Mouse (Mus musculus) left cerebral cortex, adult 2 months (tissue): ENCODE data around the gene Nrl. TPM values are rescaled to one million over a fixed set of nuclear protein-coding genes. Genes with fewer than 3 reads are reported as not detected.

Source experiments
- DNase-seq, 2 experiments: peaks; one replicate each; pipeline ENCODE4 v3.0.0; 2021 to 2022; ENCODE audit warnings: low spot score in 2 of 2, mixed read lengths in 1 of 2; ENCODE audit errors: extremely low spot score in 1 of 2
- H3K27ac ChIP-seq: fragments of 200-600 bp; 2 replicates; pipeline ENCODE4 v1.8.1; 2022
- H3K4me3 ChIP-seq: fragments of 200-600 bp; 2 replicates; pipeline ENCODE4 v1.8.1; 2022
- CTCF ChIP-seq: fragments of 200-600 bp; IDR thresholded peaks from 2 replicates; pipeline ENCODE4 v1.8.1; 2022; ENCODE audit warnings: antibody characterized with exemption, mild to moderate bottlenecking, moderate library complexity
- intact Hi-C: fragments of 180-260 bp; cut with DNase I; formaldehyde crosslinking; loops from one replicate; pipeline ENCODE4 v1.15.1; 2025
- total RNA-seq, 2 experiments: library from RNA; stranded (reverse); gene quantifications; 2 replicates each; pipeline ENCODE4 v1.2.3; 2021

The Nrl gene
- total RNA-seq, 2 experiments from 2014 or later, result 0.29 to 0.84 TPM

- no peak overlapping the region for H3K4me3 ChIP-seq
- no peak overlapping the region for H3K27ac ChIP-seq
- DNase-seq, result no peak
- intact Hi-C loops, result no loop called here
- TF ChIP-seq CTCF, result no peak
These were observed 47.0 kb downstream of the Nrl start for GRCm38 (mm10) chr14:55477829-55478228.

- Histone ChIP-seq H3K27ac (no peak overlapping the region), H3K4me3 (no peak overlapping the region)
- no peak for TF ChIP-seq CTCF
- intact Hi-C loops, result no loop called here
- no peak for DNase-seq
These were observed 47.4 kb downstream of the Nrl start for GRCm38 (mm10) chr14:55477421-55477820.

GRCm38 (mm10) chr14:55475654-55476053 lies 49.1 kb downstream of the Nrl start:
- no peak for TF ChIP-seq CTCF
- Histone ChIP-seq H3K27ac (no peak overlapping the region), H3K4me3 (no peak overlapping the region)
- DNase-seq, result no peak
- intact Hi-C loops, result no loop called here

- no peak for TF ChIP-seq CTCF
- Histone ChIP-seq H3K4me3 (no peak overlapping the region), H3K27ac (no peak overlapping the region)
- intact Hi-C loops, result no loop called here
- DNase-seq, result no peak
These were observed 54.0 kb downstream of the Nrl start for GRCm38 (mm10) chr14:55470806-55471205.

GRCm38 (mm10) chr14:55469821-55470220 lies 55.0 kb downstream of the Nrl start:
- intact Hi-C loops, result no loop called here
- no peak overlapping the region for H3K27ac ChIP-seq

GRCm38 (mm10) chr14:55469041-55469440 lies 55.7 kb downstream of the Nrl start:
- no peak overlapping the region for H3K4me3 ChIP-seq
- no peak for DNase-seq
- no peak for TF ChIP-seq CTCF
- intact Hi-C loops, result no loop called here
- no peak overlapping the region for H3K27ac ChIP-seq

More at GRCm38 (mm10) chr14:55469821-55470220, 55.0 kb downstream of the Nrl start:
- H3K4me3 ChIP-seq, result no peak overlapping the region
- DNase-seq, result no peak
- no peak for TF ChIP-seq CTCF

Other genes with a start within 250 kb of the Nrl start
- gene Dhrs4, start 46.2 kb downstream of the Nrl start, total RNA-seq, result 10 to 100 TPM; 16.8 to 20.4 TPM
- 10 to 100 TPM; 48.6 to 55.8 TPM for gene Carmil3, start 34.3 kb downstream of the Nrl start, total RNA-seq
- gene Cpne6, start 14.5 kb downstream of the Nrl start, total RNA-seq, result 100 to 1,000 TPM; 209 to 225 TPM
- gene Pck2, start 15.3 kb upstream of the Nrl start, total RNA-seq, result 10 to 100 TPM; 31.1 to 36.0 TPM
- 10 to 100 TPM; 76.8 to 80.8 TPM for gene Dcaf11, start 35.0 kb upstream of the Nrl start, total RNA-seq
- gene A730061H03Rik, start 35.4 kb upstream of the Nrl start, total RNA-seq, result 1 to 10 TPM in 1 of 2 experiments, under 1 TPM in 1; 0.86 to 1.8 TPM
- gene Fitm1, start 50.6 kb upstream of the Nrl start, total RNA-seq, result not detected
- gene Psme1, start 53.1 kb upstream of the Nrl start, total RNA-seq, result 10 to 100 TPM; 46.8 to 51.6 TPM
- gene Emc9, start 60.3 kb upstream of the Nrl start, total RNA-seq, result 10 to 100 TPM; 49.8 to 50.3 TPM
- gene Psme2, start 66.1 kb upstream of the Nrl start, total RNA-seq, result 10 to 100 TPM; 46.0 to 60.3 TPM
- 10 to 100 TPM; 40.9 to 43.4 TPM for gene Rnf31, start 66.7 kb upstream of the Nrl start, total RNA-seq
- 10 to 100 TPM; 13.0 to 16.4 TPM for gene Irf9, start 78.6 kb upstream of the Nrl start, total RNA-seq
- 1 to 10 TPM; 2.7 to 2.8 TPM for gene Rec8, start 93.1 kb upstream of the Nrl start, total RNA-seq
- gene Ipo4, start 111.0 kb upstream of the Nrl start, total RNA-seq, result 100 to 1,000 TPM; 118 to 130 TPM
- gene Gm49378, start 112.9 kb upstream of the Nrl start, total RNA-seq, result 1 to 10 TPM; 3.5 to 6.1 TPM
- gene Tm9sf1, start 118.8 kb upstream of the Nrl start, total RNA-seq, result 10 to 100 TPM; 37.8 to 41.0 TPM
- gene Tssk4, start 125.2 kb upstream of the Nrl start, total RNA-seq, result 1 to 10 TPM in 1 of 2 experiments, under 1 TPM in 1; 0.91 to 1.2 TPM
- gene Mdp1, start 135.5 kb upstream of the Nrl start, total RNA-seq, result 10 to 100 TPM; 40.6 to 41.6 TPM
- 10 to 100 TPM; 21.1 to 23.2 TPM for gene Gmpr2, start 147.0 kb upstream of the Nrl start, total RNA-seq
- gene Nedd8, start 147.1 kb upstream of the Nrl start, total RNA-seq, result 100 to 1,000 TPM; 294 to 309 TPM
- 10 to 100 TPM; 14.1 to 16.3 TPM for gene Tinf2, start 156.8 kb upstream of the Nrl start, total RNA-seq
- not detected for gene Tgm1, start 188.9 kb upstream of the Nrl start, total RNA-seq
- gene Rabggta, start 197.3 kb upstream of the Nrl start, total RNA-seq, result 10 to 100 TPM; 50.2 to 51.3 TPM
- 10 to 100 TPM; 76.5 to 88.8 TPM for gene Dhrs1, start 220.7 kb upstream of the Nrl start, total RNA-seq
- gene Nop9, start 220.7 kb upstream of the Nrl start, total RNA-seq, result 10 to 100 TPM in 1 of 2 experiments, 1 to 10 TPM in 1; 9.6 to 12.9 TPM
- gene Cideb, start 233.5 kb upstream of the Nrl start, total RNA-seq, result 1 to 10 TPM; 2.5 to 2.7 TPM
- under 1 TPM; 0.33 to 0.38 TPM for gene Ltb4r2, start 236.4 kb upstream of the Nrl start, total RNA-seq
- gene Ltb4r1, start 241.0 kb upstream of the Nrl start, total RNA-seq, result under 1 TPM; 0.33 to 0.50 TPM